Mouse (Mus musculus): ENCODE data around the gene Dennd1c. TPM values are rescaled to one million over a fixed set of nuclear protein-coding genes. Genes with fewer than 3 reads are reported as not detected.

Gene Dennd1c
- polyA plus RNA-seq, 1 experiment from 2014 or later, result 2.9 TPM

DNA sequence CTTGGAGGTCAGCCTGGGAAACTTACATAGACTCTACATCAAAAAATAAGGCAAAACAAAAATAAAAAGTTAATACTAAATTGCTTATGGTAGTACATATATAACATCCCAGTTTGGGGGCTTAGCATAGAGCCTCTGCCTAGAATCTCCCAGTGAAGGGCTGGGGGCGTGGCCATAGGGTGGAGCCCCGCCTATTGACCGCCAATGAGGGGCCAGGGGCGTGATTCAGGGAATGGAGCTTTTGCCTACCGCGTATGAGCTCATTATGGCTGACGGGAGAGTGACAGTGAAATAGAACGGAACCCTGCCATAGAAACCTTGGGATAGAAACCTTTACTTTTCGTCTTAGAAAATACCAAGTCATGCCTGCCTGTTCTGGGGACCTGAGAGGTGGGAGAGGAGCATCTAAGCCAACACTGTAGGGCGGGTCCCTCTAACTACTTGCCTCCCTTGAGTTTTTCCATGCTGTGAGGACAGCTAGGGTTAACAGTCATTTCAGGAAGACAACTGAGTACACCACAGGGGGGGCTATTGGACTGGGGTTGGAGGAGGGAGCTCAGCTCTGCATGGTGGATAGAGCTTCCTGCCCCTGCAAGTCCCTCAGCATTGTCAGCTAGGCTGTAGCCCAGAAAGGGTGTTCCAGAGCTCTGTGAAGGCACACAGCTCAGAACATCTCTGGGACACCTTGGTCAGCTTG, 21.5 kb upstream of the Dennd1c start:
- Histone ChIP-seq H3K36me3 (ENCODE audit: control insufficient read depth, insufficient read depth, low read length) (no peaks in the 10 kb centered on the region), H3K27me3 (ENCODE audit: control insufficient read depth, insufficient read depth, low read length) (no peaks in the 10 kb centered on the region), H3K9me3 (ENCODE audit: control insufficient read depth, low read length) (no peaks in the 10 kb centered on the region), H3K4me2 (ENCODE audit: low read depth) (no peak overlapping the region), H3K4me3 (ENCODE audit: low read depth, low read length) (no peak overlapping the region), H3K27ac (ENCODE audit: low read depth, low read length) (no peak overlapping the region), H3K4me1 (ENCODE audit: control insufficient read depth, insufficient read depth, low read length) (no peaks in the 10 kb centered on the region), H3K9ac (ENCODE audit: low read length) (no peak overlapping the region)
- no peak for DNase-seq (ENCODE audit: low spot score)
- ATAC-seq (ENCODE audit: insufficient read depth, low FRiP score, low TSS enrichment), result no peak
- WGBS, result 7% methylated on average over 10 of the region's 10 CpGs

DNA sequence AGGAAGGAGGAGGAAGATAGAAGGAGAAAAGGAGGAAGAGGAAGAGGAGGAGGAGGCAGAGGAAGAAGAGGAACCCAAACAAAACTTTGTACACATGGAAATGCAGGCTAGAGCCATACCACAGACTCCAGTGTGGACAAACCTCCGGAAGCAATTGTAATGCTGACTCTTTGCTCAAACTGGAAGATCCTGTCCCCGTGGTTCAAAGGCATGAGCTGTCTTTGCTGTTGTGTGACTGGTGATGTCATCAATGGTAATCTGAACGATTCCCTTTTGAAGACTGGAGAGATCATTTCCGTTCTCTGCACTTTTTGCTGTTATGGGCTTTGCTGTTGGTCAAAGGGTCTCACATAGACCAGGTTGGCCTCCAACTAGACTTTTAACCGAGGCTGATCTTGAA, 20.0 kb upstream of the Dennd1c start:
- 87% methylated on average over 5 of the region's 5 CpGs for WGBS
- Histone ChIP-seq H3K9me3 (ENCODE audit: control insufficient read depth, low read length) (no peaks in the 10 kb centered on the region), H3K4me1 (ENCODE audit: control insufficient read depth, insufficient read depth, low read length) (no peaks in the 10 kb centered on the region), H3K9ac (ENCODE audit: low read length) (no peak overlapping the region), H3K27me3 (ENCODE audit: control insufficient read depth, insufficient read depth, low read length) (no peaks in the 10 kb centered on the region), H3K27ac (ENCODE audit: low read depth, low read length) (no peak overlapping the region), H3K4me3 (ENCODE audit: low read depth, low read length) (no peak overlapping the region), H3K4me2 (ENCODE audit: low read depth) (no peak overlapping the region), H3K36me3 (ENCODE audit: control insufficient read depth, insufficient read depth, low read length) (no peaks in the 10 kb centered on the region)
- ATAC-seq (ENCODE audit: insufficient read depth, low FRiP score, low TSS enrichment), result no peak
- no peak for DNase-seq (ENCODE audit: low spot score)

GRCm38 (mm10) chr17:57096623-57096920, 18.3 kb upstream of the Dennd1c start:
- under 1% methylated on average over 11 of the region's 11 CpGs for WGBS
- H3K4me1 ChIP-seq (ENCODE audit: control insufficient read depth, insufficient read depth, low read length), result no peaks in the 10 kb centered on the region
- H3K36me3 ChIP-seq (ENCODE audit: control insufficient read depth, insufficient read depth, low read length), result no peaks in the 10 kb centered on the region
- ATAC-seq (ENCODE audit: insufficient read depth, low FRiP score, low TSS enrichment) (peak; percentile 88), DNase-seq (ENCODE audit: low spot score) (peak; percentile 85)
- H3K27ac ChIP-seq (ENCODE audit: low read depth, low read length), result no peak overlapping the region
- H3K9ac ChIP-seq (ENCODE audit: low read length), result no peak overlapping the region
- H3K4me2 ChIP-seq (ENCODE audit: low read depth), result peak overlapping the region; percentile 23
- H3K4me3 ChIP-seq (ENCODE audit: low read depth, low read length), result no peak overlapping the region
- H3K9me3 ChIP-seq (ENCODE audit: control insufficient read depth, low read length), result no peaks in the 10 kb centered on the region
- no peaks in the 10 kb centered on the region for H3K27me3 ChIP-seq (ENCODE audit: control insufficient read depth, insufficient read depth, low read length)

DNA sequence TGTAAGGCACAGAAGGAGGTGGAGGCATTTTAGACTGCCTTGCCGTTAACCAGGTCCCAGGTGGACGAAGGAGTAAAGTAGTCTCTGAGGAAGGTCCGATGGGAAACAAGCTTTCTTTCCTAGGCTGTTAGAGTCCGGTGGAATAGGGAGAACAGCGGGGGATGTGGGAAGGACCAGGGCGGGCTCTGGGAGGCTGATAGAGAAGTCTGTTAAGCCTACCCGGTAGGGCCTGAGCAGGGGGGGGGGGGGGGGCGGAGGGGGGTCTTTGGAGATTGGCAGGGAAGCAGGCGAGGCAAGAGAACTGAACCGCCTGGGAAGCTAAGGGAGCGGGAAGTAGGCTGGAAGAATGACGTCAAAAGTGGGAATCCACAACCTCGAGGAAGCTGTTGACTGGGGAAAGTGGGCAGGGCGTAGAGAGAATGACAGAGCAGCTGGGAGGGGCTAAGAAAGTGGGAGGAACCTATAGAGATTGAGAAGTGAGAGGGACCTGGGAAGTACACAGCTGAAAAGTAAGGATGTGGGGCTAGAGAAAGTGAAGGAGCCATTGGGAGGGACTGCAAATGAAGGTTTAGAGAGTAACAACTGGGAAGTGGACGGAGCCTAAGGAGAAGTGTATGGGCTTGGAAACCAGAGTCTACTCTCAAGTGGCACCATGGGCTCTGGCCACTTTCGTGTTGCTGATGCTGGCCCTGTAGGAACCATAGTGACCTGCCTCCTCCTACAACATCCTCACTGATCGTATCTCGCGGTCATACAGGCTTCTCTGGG, 17.7 kb upstream of the Dennd1c start:
- H3K9ac ChIP-seq (ENCODE audit: low read length), result no peak overlapping the region
- H3K4me1 ChIP-seq (ENCODE audit: control insufficient read depth, insufficient read depth, low read length), result no peaks in the 10 kb centered on the region
- H3K4me3 ChIP-seq (ENCODE audit: low read depth, low read length), result 0 out of 2 replicates have a peak overlapping the region, but pooled peaks have one; percentile 4

GRCm38 (mm10) chr17:57094222-57094621, 15.9 kb upstream of the Dennd1c start:
- Histone ChIP-seq H3K9ac (ENCODE audit: low read length) (no peak overlapping the region), H3K27ac (ENCODE audit: low read depth, low read length) (no peak overlapping the region), H3K4me1 (ENCODE audit: control insufficient read depth, insufficient read depth, low read length) (no peaks in the 10 kb centered on the region), H3K36me3 (ENCODE audit: control insufficient read depth, insufficient read depth, low read length) (no peaks in the 10 kb centered on the region), H3K4me3 (ENCODE audit: low read depth, low read length) (no peak overlapping the region), H3K4me2 (ENCODE audit: low read depth) (no peak overlapping the region), H3K9me3 (ENCODE audit: control insufficient read depth, low read length) (no peaks in the 10 kb centered on the region), H3K27me3 (ENCODE audit: control insufficient read depth, insufficient read depth, low read length) (no peaks in the 10 kb centered on the region)
- WGBS, result 98% methylated on average over 3 of the region's 3 CpGs
- no peak for DNase-seq (ENCODE audit: low spot score)
- no peak for ATAC-seq (ENCODE audit: insufficient read depth, low FRiP score, low TSS enrichment)

More for the DNA sequence above, 17.7 kb upstream of the Dennd1c start:
- Histone ChIP-seq H3K4me2 (ENCODE audit: low read depth) (peak overlapping the region; percentile 23), H3K27ac (ENCODE audit: low read depth, low read length) (no peak overlapping the region), H3K36me3 (ENCODE audit: control insufficient read depth, insufficient read depth, low read length) (no peaks in the 10 kb centered on the region), H3K9me3 (ENCODE audit: control insufficient read depth, low read length) (no peaks in the 10 kb centered on the region), H3K27me3 (ENCODE audit: control insufficient read depth, insufficient read depth, low read length) (no peaks in the 10 kb centered on the region)
- DNase-seq (ENCODE audit: low spot score) (peak; percentile 62), ATAC-seq (ENCODE audit: insufficient read depth, low FRiP score, low TSS enrichment) (peak; percentile 63)
- WGBS, result 0% methylated on average over 16 of the region's 19 CpGs

DNA sequence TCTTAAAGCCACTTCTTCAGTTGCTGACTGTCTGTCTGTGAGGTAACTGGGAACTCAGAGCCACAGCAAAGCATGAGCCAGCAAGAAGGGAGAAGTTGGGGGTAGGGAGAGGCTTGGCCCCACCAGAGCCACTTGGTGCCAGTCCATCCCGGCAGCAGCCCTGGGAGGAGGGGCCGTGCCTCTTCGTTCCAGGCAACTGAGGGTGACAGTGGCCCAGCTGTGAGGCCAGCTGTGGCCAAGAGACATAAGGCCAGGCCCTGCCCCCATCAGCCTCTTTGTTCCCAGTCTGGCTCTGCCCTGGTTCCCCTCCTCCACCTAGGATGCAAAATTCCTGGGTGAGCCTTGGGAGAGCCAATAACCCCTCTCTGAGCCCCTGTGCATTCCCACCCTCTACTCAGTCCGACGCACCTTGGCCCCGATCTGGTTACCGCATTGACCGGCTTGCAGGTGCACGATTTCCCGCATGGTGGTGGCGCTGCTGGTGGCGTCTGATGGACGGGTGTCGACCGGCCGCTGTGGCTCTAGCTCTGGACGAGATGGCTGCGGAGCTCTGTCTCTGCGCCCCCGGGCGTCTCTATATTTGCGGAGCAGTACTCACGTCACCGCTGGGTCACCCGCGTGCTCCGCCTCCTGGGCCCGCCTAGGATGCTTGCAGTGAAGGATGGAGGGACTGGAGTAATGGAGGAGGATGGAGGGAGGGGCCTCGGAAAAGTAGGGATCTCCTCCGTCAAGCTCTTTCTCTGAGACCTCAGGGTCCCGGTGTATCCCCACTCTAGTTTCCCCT, 8.9 kb upstream of the Dennd1c start, which contains the start of gene Tubb4a:
Gene Tubb4a, minus strand, starts transcription at position 734 of the 784 bp plus-strand sequence.
- 1% methylated on average over 31 of the region's 31 CpGs for WGBS
- Histone ChIP-seq H3K4me1 (ENCODE audit: control insufficient read depth, insufficient read depth, low read length) (no peaks in the 10 kb centered on the region), H3K27me3 (ENCODE audit: control insufficient read depth, insufficient read depth, low read length) (no peaks in the 10 kb centered on the region), H3K4me3 (ENCODE audit: low read depth, low read length) (peak within 1 kb of the TSS; percentile 45), H3K27ac (ENCODE audit: low read depth, low read length) (peak within 1 kb of the TSS; percentile 75), H3K9ac (ENCODE audit: low read length) (peak within 1 kb of the TSS; percentile 67), H3K36me3 (ENCODE audit: control insufficient read depth, insufficient read depth, low read length) (no peaks in the 10 kb centered on the region), H3K4me2 (ENCODE audit: low read depth) (peak within 1 kb of the TSS; percentile 65), H3K9me3 (ENCODE audit: control insufficient read depth, low read length) (no peaks in the 10 kb centered on the region)
- DNase-seq (ENCODE audit: low spot score) (peak; percentile 84), ATAC-seq (ENCODE audit: insufficient read depth, low FRiP score, low TSS enrichment) (peak; percentile 89)

- peak overlapping the region; percentile 45; the same call in 1 of the 2 replicates for H3K4me3 ChIP-seq (ENCODE audit: low read depth, low read length)
Observed at GRCm38 (mm10) chr17:57085970-57086757, 7.8 kb upstream of the Dennd1c start.

GRCm38 (mm10) chr17:57082481-57082880, 4.2 kb upstream of the Dennd1c start:
- H3K27ac ChIP-seq (ENCODE audit: low read depth, low read length), result no peak overlapping the region

More at GRCm38 (mm10) chr17:57085970-57086757, 7.8 kb upstream of the Dennd1c start:
- H3K27me3 ChIP-seq (ENCODE audit: control insufficient read depth, insufficient read depth, low read length), result no peaks in the 10 kb centered on the region
- no peaks in the 10 kb centered on the region for H3K4me1 ChIP-seq (ENCODE audit: control insufficient read depth, insufficient read depth, low read length)
- ATAC-seq (ENCODE audit: insufficient read depth, low FRiP score, low TSS enrichment) (no peak), DNase-seq (ENCODE audit: low spot score) (no peak)
- peak overlapping the region; percentile 65 for H3K4me2 ChIP-seq (ENCODE audit: low read depth)
- WGBS, result 89% methylated on average over 11 of the region's 11 CpGs
- peak overlapping the region; percentile 67 for H3K9ac ChIP-seq (ENCODE audit: low read length)
- H3K27ac ChIP-seq (ENCODE audit: low read depth, low read length), result no peak overlapping the region
- no peaks in the 10 kb centered on the region for H3K36me3 ChIP-seq (ENCODE audit: control insufficient read depth, insufficient read depth, low read length)
- no peaks in the 10 kb centered on the region for H3K9me3 ChIP-seq (ENCODE audit: control insufficient read depth, low read length)

More at GRCm38 (mm10) chr17:57082481-57082880, 4.2 kb upstream of the Dennd1c start:
- Histone ChIP-seq H3K9me3 (ENCODE audit: control insufficient read depth, low read length) (no peaks in the 10 kb centered on the region), H3K4me1 (ENCODE audit: control insufficient read depth, insufficient read depth, low read length) (no peaks in the 10 kb centered on the region), H3K9ac (ENCODE audit: low read length) (no peak overlapping the region), H3K27me3 (ENCODE audit: control insufficient read depth, insufficient read depth, low read length) (no peaks in the 10 kb centered on the region), H3K36me3 (ENCODE audit: control insufficient read depth, insufficient read depth, low read length) (no peaks in the 10 kb centered on the region; the same call in 1 of the 2 replicates), H3K4me3 (ENCODE audit: low read depth, low read length) (no peak overlapping the region), H3K4me2 (ENCODE audit: low read depth) (no peak overlapping the region)
- ATAC-seq (ENCODE audit: insufficient read depth, low FRiP score, low TSS enrichment) (no peak), DNase-seq (ENCODE audit: low spot score) (no peak)
- WGBS, result 89% methylated on average over 5 of the region's 5 CpGs
